Mouse (Mus musculus) CH12.LX (cell line): ENCODE results near the gene Apol7e. TPM values are rescaled to one million over a fixed set of nuclear protein-coding genes. Genes with fewer than 3 reads are reported as not detected.
A peak's percentile ranks its signal among the peaks of the same experiment; 100 is the strongest.
"Not testable (repeated sequence)": the region's sequence is repeated elsewhere in the genome, so short reads cannot be mapped to it uniquely, and the experiment has no call there.

Experiments
- DNase-seq: peaks from one replicate; pipeline ENCODE4 v3.0.0-alpha.2; 2013; ENCODE audit errors: extremely low read depth
- H3K27ac ChIP-seq: 2 replicates; pipeline ENCODE4 v1.5.1; 2012; ENCODE audit warnings: low read depth, mild to moderate bottlenecking, control low read depth, moderate library complexity; ENCODE audit not compliant: insufficient read depth
- H3K27me3 ChIP-seq: replicated peaks from 2 replicates; pipeline ENCODE3; 2012; ENCODE audit warnings: inconsistent platforms
- H3K36me3 ChIP-seq, 2 experiments: replicated peaks in 1 of 2; 2 replicates each; pipeline versions ENCODE3 to v1.6.1; 2012; ENCODE audit warnings: inconsistent platforms in 1 of 2, low read length in 1 of 2, mild to moderate bottlenecking in 1 of 2, mixed read lengths in 1 of 2, moderate library complexity in 1 of 2; ENCODE audit not compliant: control insufficient read depth in 1 of 2, insufficient read depth in 1 of 2
- H3K4me1 ChIP-seq, 2 experiments: 2 replicates each; pipeline ENCODE4 v1.6.1; 2012; ENCODE audit warnings: inconsistent platforms in 1 of 2, moderate library complexity in 1 of 2; ENCODE audit not compliant: insufficient read depth in 2 of 2, control insufficient read depth in 1 of 2
- H3K4me2 ChIP-seq: 2 replicates; pipeline ENCODE4 v1.6.1; 2012; ENCODE audit warnings: low read depth, mild to moderate bottlenecking, control low read depth; ENCODE audit not compliant: poor library complexity, insufficient read depth, severe bottlenecking
- H3K4me3 ChIP-seq, 3 experiments: fragments of 150-350 bp in 1 of 3; sonication (generic) in 1 of 3; replicated peaks in 1 of 3; 2 replicates each; pipeline versions ENCODE3 to v1.5.1; 2011 to 2012; ENCODE audit warnings: low read depth in 2 of 3, low read length in 2 of 3, mild to moderate bottlenecking in 2 of 3, moderate library complexity in 2 of 3, control low read depth in 1 of 3, improper control_type of control experiment in 1 of 3, inconsistent platforms in 1 of 3, mixed read lengths in 1 of 3; ENCODE audit not compliant: poor library complexity in 1 of 3
- H3K79me2 ChIP-seq: replicated peaks from 2 replicates; pipeline ENCODE4 v1.6.1; 2012; ENCODE audit warnings: mild to moderate bottlenecking, moderate library complexity; ENCODE audit not compliant: control insufficient read depth, poor library complexity, insufficient read depth, severe bottlenecking; ENCODE audit errors: extremely low read depth
- H3K9ac ChIP-seq: 2 replicates; pipeline ENCODE4 v1.6.1; 2012; ENCODE audit warnings: low read depth, mild to moderate bottlenecking, control low read depth, moderate library complexity; ENCODE audit not compliant: insufficient read depth
- H3K9me3 ChIP-seq: replicated peaks from 2 replicates; pipeline ENCODE3; 2012; ENCODE audit warnings: low read length, inconsistent platforms, mixed read lengths
- CTCF ChIP-seq, 2 experiments: IDR thresholded peaks in 1 of 2; conservative IDR thresholded peaks in 1 of 2; 2 replicates each; pipeline ENCODE4 v1.5.1; 2011 to 2012; ENCODE audit warnings: low read depth in 2 of 2, low read length in 2 of 2, improper control_type of control experiment in 1 of 2, inconsistent platforms in 1 of 2, mild to moderate bottlenecking in 1 of 2, moderate library complexity in 1 of 2
- ETS1 ChIP-seq: conservative IDR thresholded peaks from 2 replicates; pipeline ENCODE4 v1.6.1; 2012; ENCODE audit warnings: low read depth, mild to moderate bottlenecking, inconsistent platforms, low read length, improper control_type of control experiment, moderate library complexity
- MEF2A ChIP-seq: IDR thresholded peaks from 2 replicates; pipeline ENCODE4 v1.6.1; 2014; ENCODE audit warnings: low read depth, mild to moderate bottlenecking, inconsistent platforms, low read length, improper control_type of control experiment, borderline replicate concordance
- RAD21 ChIP-seq: IDR thresholded peaks from 2 replicates; pipeline ENCODE4 v1.6.1; 2011; ENCODE audit warnings: low read depth, mild to moderate bottlenecking, low read length, improper control_type of control experiment, moderate library complexity
- SMC3 ChIP-seq: IDR thresholded peaks from 2 replicates; pipeline ENCODE4 v1.6.1; 2011; ENCODE audit warnings: low read depth, low read length, improper control_type of control experiment
- dilution Hi-C: fragments of 300-500 bp; cut with MboI; formaldehyde crosslinking; loops from 2 replicates; pipeline ENCODE4 v1.14.3; 2020; ENCODE audit warnings: low sequenced_read_pairs; ENCODE audit not compliant: extremely low pct_unique_long_range_greater_than_20kb, extremely low pct_ligation_motif_present
- in situ Hi-C: fragments of 300-500 bp; cut with MboI; formaldehyde crosslinking; loops from 3 replicates; pipeline ENCODE4 v1.14.3; 2019; ENCODE audit warnings: low sequenced_read_pairs, low pct_ligation_motif_present, low pct_unique_long_range_greater_than_20kb, mixed read lengths
- polyA plus RNA-seq: library from polyadenylated mRNA; unstranded; fragments of >175 nt; gene quantifications from 2 replicates; pipeline ENCODE4 v1.2.1, GENCODE M21; 2012; ENCODE audit warnings: low read depth; ENCODE audit not compliant: insufficient read length
- total RNA-seq, 2 experiments: library from RNA; depleted of rRNA; stranded (reverse); fragments of 300-350 nt in 1 of 2; fragments of >200 nt in 1 of 2; gene quantifications; 2 replicates each; pipeline ENCODE4 v1.2.3; 2012 to 2014

Apol7e gene
- total and polyA plus RNA-seq, 3 experiments, result not detected

- DNase-seq, H3K79me2 ChIP-seq, H3K36me3 ChIP-seq, H3K27ac ChIP-seq, H3K9ac ChIP-seq, dilution Hi-C loops, H3K4me2 ChIP-seq, H3K9me3 ChIP-seq, H3K4me3 ChIP-seq, H3K4me1 ChIP-seq: not testable (repeated sequence)
- H3K27me3 ChIP-seq, result peaks cover 10% of the 10 kb centered on the region
- in situ Hi-C loops, result loop anchor here (25.0 kb wide), 1 partner anchor 429 kb away; the partner anchor contains the start of gene Ift27
Observed at GRCm38 (mm10) chr15:77733380-77733779, 34.7 kb downstream of the Apol7e start.

GRCm38 (mm10) chr15:77733903-77734302 lies 35.2 kb downstream of the Apol7e start:
- H3K4me3 ChIP-seq, dilution Hi-C loops, H3K4me1 ChIP-seq, H3K79me2 ChIP-seq, H3K9ac ChIP-seq, DNase-seq, H3K36me3 ChIP-seq, H3K4me2 ChIP-seq, H3K9me3 ChIP-seq, H3K27ac ChIP-seq: not testable (repeated sequence)
- in situ Hi-C loops, result loop anchor here (25.0 kb wide), 1 partner anchor 428 kb away; the partner anchor contains the start of gene Ift27
- H3K27me3 ChIP-seq, result peaks cover 10% of the 10 kb centered on the region

GRCm38 (mm10) chr15:77740511-77741297 lies 42.0 kb downstream of the Apol7e start:
- no peaks in the 10 kb centered on the region for H3K36me3 ChIP-seq
- H3K9me3 ChIP-seq, result no peaks in the 10 kb centered on the region
- TF ChIP-seq CTCF (conservative IDR thresholded peaks at IDR 0.05 in 1 of 2, IDR thresholded peaks at IDR 0.05 in 1 of 2; ENCODE audit: low read depth in 2 of 2, low read length in 2 of 2), result peak in 1 of 2 experiments; percentile 55; a peak in 2 of 4 replicates
- peak; percentile 26; the same call in 1 of the 2 replicates for TF ChIP-seq SMC3
- TF ChIP-seq RAD21, result peak; percentile 34
- no peak for TF ChIP-seq ETS1
- TF ChIP-seq MEF2A, result no peak
- peaks cover 14% of the 10 kb centered on the region for H3K27me3 ChIP-seq
- DNase-seq, result peak; percentile 21
- no peaks in the 10 kb centered on the region for H3K79me2 ChIP-seq
- H3K4me2 ChIP-seq, result no peak overlapping the region
- no peak overlapping the region for H3K9ac ChIP-seq
- no peaks in the 10 kb centered on the region for H3K4me1 ChIP-seq
- H3K4me3 ChIP-seq, result no peak overlapping the region
- dilution Hi-C loops, result no loop called here
- in situ Hi-C loops, result loop anchor here (25.0 kb wide), 1 partner anchor 422 kb away; the partner anchor contains the start of gene Ift27
- no peak overlapping the region for H3K27ac ChIP-seq

GRCm38 (mm10) chr15:77741556-77741955 lies 42.9 kb downstream of the Apol7e start:
- in situ Hi-C loops, result loop anchor here (25.0 kb wide), 1 partner anchor 421 kb away; the partner anchor contains the start of gene Ift27
- not testable (repeated sequence) for H3K4me2 ChIP-seq

More at GRCm38 (mm10) chr15:77741556-77741955, 42.9 kb downstream of the Apol7e start:
- DNase-seq, H3K9ac ChIP-seq, H3K79me2 ChIP-seq, dilution Hi-C loops, H3K4me3 ChIP-seq, H3K4me1 ChIP-seq, H3K27ac ChIP-seq, H3K9me3 ChIP-seq, H3K36me3 ChIP-seq: not testable (repeated sequence)
- H3K27me3 ChIP-seq, result peaks cover 18% of the 10 kb centered on the region
